Mouse (Mus musculus): ENCODE measurements around the gene Ipo8. TPM values are rescaled to one million over a fixed set of nuclear protein-coding genes. Genes with fewer than 3 reads are reported as not detected.

Ipo8 gene
- polyA plus RNA-seq, 1 experiment from 2014 or later, result 34.1 TPM

DNA sequence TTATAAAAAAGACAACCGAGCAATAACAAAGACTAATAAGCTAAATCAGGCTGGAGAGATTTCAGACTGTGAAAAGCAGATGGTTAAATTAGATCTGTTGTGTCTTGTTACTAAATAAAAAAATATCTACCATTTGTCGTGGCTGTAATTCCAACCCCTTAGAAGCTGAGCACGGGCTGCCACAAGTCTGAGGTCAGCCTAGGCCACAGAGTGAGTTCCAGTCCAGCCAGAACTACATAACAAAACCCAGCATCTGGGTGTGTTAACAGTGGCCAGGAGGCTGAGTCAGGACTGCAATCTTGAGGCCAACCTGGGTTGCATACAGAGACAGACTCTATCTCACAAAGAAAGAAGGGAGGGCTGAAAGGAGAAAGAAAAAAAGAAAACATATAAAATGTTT is 59.8 kb downstream of the Ipo8 start:
- H3K27me3 ChIP-seq (ENCODE audit: control insufficient read depth, insufficient read depth, low read length), result no peaks in the 10 kb centered on the region
- no peak overlapping the region for H3K27ac ChIP-seq (ENCODE audit: low read depth, low read length)
- WGBS, result 84% methylated on average over 3 of the region's 3 CpGs
- no peaks in the 10 kb centered on the region for H3K4me1 ChIP-seq (replicated peaks; ENCODE audit: control insufficient read depth, insufficient read depth, low read length)
- no peaks in the 10 kb centered on the region for H3K9me3 ChIP-seq (ENCODE audit: control insufficient read depth, low read length)
- H3K4me2 ChIP-seq (ENCODE audit: low read depth, low read length, severe bottlenecking), result no peak overlapping the region
- DNase-seq (ENCODE audit: low spot score), result no peak
- no peak overlapping the region for H3K4me3 ChIP-seq (ENCODE audit: low read depth, low read length)
- H3K36me3 ChIP-seq (ENCODE audit: control insufficient read depth, insufficient read depth, low read length), result no peaks in the 10 kb centered on the region; the same call in 1 of the 2 replicates
- H3K9ac ChIP-seq (ENCODE audit: low read length), result no peak overlapping the region
- no peak for ATAC-seq (replicated peaks; ENCODE audit: low FRiP score)

DNA sequence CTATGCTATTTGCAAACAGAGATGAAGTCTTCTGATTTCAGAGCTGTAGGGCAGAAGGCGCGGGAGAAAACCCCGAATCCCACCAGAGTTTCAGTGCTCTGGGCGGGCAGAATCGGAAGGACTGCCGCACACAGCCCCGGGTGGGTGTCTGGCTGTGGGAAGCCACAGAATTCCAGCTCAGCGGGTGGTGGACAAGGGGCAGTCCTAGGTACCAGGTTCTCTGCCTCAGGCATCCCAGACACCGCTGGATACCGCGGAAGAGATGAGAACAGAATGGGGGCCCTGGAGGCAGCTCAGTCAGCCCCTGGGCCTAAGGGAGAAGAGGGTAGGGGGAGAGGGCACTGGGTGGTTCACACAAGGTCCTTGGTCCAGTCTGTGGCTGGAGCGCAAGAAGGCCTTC is 62.8 kb downstream of the Ipo8 start:
- ATAC-seq (replicated peaks; ENCODE audit: low FRiP score) (peak; percentile 39; the same call in 1 of the 2 replicates), DNase-seq (ENCODE audit: low spot score) (no peak)
- H3K4me2 ChIP-seq (ENCODE audit: low read depth, low read length, severe bottlenecking), result no peak overlapping the region
- H3K9me3 ChIP-seq (ENCODE audit: control insufficient read depth, low read length), result no peaks in the 10 kb centered on the region
- no peaks in the 10 kb centered on the region for H3K36me3 ChIP-seq (ENCODE audit: control insufficient read depth, insufficient read depth, low read length)
- no peak overlapping the region for H3K27ac ChIP-seq (ENCODE audit: low read depth, low read length)
- no peaks in the 10 kb centered on the region for H3K4me1 ChIP-seq (replicated peaks; ENCODE audit: control insufficient read depth, insufficient read depth, low read length)
- no peaks in the 10 kb centered on the region for H3K27me3 ChIP-seq (ENCODE audit: control insufficient read depth, insufficient read depth, low read length)
- 85% methylated on average over 12 of the region's 12 CpGs for WGBS
- no peak overlapping the region for H3K4me3 ChIP-seq (ENCODE audit: low read depth, low read length)
- no peak overlapping the region for H3K9ac ChIP-seq (ENCODE audit: low read length)

DNA sequence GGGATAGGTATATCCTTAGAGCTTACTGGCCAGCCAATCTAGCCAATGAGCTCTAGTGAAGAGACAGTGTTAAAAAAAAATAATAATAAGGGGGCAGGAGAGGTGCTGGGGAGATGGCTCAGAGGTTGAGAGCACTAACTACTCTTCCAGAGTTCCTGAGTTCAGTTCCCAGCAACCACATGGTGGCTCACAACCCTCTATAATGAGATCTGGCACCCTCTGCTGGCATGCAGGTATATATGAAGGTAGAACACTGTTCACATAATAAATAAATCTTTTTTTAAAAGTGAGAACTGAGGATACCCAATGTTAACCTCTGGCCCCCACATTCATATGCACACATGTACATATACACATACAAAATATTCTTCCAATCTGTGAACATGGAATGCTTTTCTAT is 64.0 kb downstream of the Ipo8 start:
- H3K27me3 ChIP-seq (ENCODE audit: control insufficient read depth, insufficient read depth, low read length), result no peaks in the 10 kb centered on the region
- no peak for DNase-seq (ENCODE audit: low spot score)
- H3K4me2 ChIP-seq (ENCODE audit: low read depth, low read length, severe bottlenecking), result no peak overlapping the region
- H3K36me3 ChIP-seq (ENCODE audit: control insufficient read depth, insufficient read depth, low read length), result no peaks in the 10 kb centered on the region
- no peak overlapping the region for H3K4me3 ChIP-seq (ENCODE audit: low read depth, low read length)
- ATAC-seq (replicated peaks; ENCODE audit: low FRiP score), result no peak
- no peak overlapping the region for H3K9ac ChIP-seq (ENCODE audit: low read length)
- H3K9me3 ChIP-seq (ENCODE audit: control insufficient read depth, low read length), result no peaks in the 10 kb centered on the region
- H3K27ac ChIP-seq (ENCODE audit: low read depth, low read length), result no peak overlapping the region
- no peaks in the 10 kb centered on the region for H3K4me1 ChIP-seq (replicated peaks; ENCODE audit: control insufficient read depth, insufficient read depth, low read length)

DNA sequence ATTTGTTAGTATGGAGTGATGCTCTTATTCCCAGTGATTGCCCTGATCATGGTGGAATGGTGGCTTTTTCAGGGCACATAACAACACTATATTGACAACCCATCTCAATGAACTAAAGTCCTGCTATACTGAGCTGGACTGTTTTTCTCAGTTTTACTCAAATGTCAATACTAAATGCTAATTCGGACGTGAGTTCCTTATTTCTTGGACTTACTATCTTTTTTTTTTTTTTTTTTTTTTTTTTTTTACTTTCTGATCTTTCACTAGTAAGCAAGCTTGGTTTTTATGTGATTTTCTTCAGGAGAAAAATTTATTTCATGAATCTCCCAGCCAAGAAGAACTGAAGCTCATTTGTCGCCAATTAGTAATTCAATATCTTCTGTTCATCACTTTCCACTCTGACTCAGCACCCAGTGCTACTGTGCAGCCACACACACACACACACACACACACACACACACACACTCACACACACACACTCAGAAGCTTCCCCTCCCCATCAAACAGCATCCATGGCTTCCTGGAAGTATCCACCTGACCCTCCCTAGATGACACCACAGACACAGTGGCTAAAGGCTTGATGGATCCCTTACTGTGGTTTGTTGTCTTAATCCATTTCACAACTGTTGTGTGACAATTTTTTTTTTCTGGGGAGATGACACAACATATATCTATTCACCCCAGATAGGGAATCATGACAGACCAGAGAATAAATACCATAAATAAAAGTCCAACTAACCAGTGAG is 69.1 kb downstream of the Ipo8 start:
- Histone ChIP-seq H3K4me2 (ENCODE audit: low read depth, low read length, severe bottlenecking) (no peak overlapping the region), H3K4me1 (replicated peaks; ENCODE audit: control insufficient read depth, insufficient read depth, low read length) (no peaks in the 10 kb centered on the region), H3K36me3 (ENCODE audit: control insufficient read depth, insufficient read depth, low read length) (no peaks in the 10 kb centered on the region), H3K4me3 (ENCODE audit: low read depth, low read length) (no peak overlapping the region), H3K27ac (ENCODE audit: low read depth, low read length) (no peak overlapping the region), H3K27me3 (ENCODE audit: control insufficient read depth, insufficient read depth, low read length) (no peaks in the 10 kb centered on the region), H3K9ac (ENCODE audit: low read length) (no peak overlapping the region), H3K9me3 (ENCODE audit: control insufficient read depth, low read length) (no peaks in the 10 kb centered on the region)
- ATAC-seq (replicated peaks; ENCODE audit: low FRiP score), result no peak
- WGBS, result 94% methylated on average over 3 of the region's 3 CpGs
- DNase-seq (ENCODE audit: low spot score), result no peak

DNA sequence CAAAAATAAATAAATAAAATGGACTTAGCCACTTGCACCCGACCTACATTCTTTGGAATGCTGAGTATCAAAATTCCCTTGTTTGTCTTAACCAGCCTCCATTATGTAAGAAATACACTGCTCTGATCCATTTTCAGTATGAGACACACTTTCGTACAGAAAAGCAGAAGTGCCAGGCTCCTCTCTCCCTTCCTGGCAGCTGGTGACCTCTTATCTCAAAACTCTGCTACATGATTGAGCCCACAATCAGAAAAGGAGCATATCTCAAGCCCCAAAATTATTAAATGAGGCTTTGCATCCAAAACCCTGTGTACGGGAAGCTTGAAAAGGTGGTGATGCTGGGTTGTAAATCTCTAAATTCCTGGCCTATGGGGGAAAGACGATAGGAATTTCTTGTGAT is 69.8 kb downstream of the Ipo8 start:
- Histone ChIP-seq H3K27me3 (ENCODE audit: control insufficient read depth, insufficient read depth, low read length) (no peaks in the 10 kb centered on the region), H3K36me3 (ENCODE audit: control insufficient read depth, insufficient read depth, low read length) (no peaks in the 10 kb centered on the region), H3K9ac (ENCODE audit: low read length) (no peak overlapping the region), H3K27ac (ENCODE audit: low read depth, low read length) (no peak overlapping the region), H3K9me3 (ENCODE audit: control insufficient read depth, low read length) (no peaks in the 10 kb centered on the region), H3K4me2 (ENCODE audit: low read depth, low read length, severe bottlenecking) (no peak overlapping the region), H3K4me1 (replicated peaks; ENCODE audit: control insufficient read depth, insufficient read depth, low read length) (no peaks in the 10 kb centered on the region), H3K4me3 (ENCODE audit: low read depth, low read length) (no peak overlapping the region)
- DNase-seq (ENCODE audit: low spot score) (no peak), ATAC-seq (replicated peaks; ENCODE audit: low FRiP score) (no peak)
- WGBS, result 87% methylated on average over 4 of the region's 4 CpGs

DNA sequence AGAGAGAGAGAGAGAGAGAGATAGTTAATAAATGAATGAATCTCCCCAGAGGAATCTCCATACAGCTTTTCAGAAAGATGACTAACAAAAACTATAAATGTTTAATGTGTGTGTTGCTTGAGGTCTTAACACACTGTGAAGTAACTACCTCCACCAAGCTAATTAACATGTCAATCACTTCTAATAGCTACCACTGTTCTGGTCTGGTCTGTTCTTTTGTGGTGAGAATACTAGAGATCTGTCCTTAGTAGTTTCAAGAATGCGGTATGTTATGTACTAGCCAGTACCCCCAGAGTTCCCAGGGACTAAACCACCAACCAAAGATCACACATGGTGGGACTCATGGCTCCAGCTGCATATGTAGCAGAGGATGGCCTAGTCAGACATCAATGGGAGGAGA is 74.7 kb downstream of the Ipo8 start:
- ATAC-seq (replicated peaks; ENCODE audit: low FRiP score) (no peak), DNase-seq (ENCODE audit: low spot score) (no peak)
- H3K4me3 ChIP-seq (ENCODE audit: low read depth, low read length), result no peak overlapping the region
- WGBS, result 88% methylated on average over 1 of the region's 1 CpGs
- H3K27me3 ChIP-seq (ENCODE audit: control insufficient read depth, insufficient read depth, low read length), result no peaks in the 10 kb centered on the region
- H3K4me2 ChIP-seq (ENCODE audit: low read depth, low read length, severe bottlenecking), result no peak overlapping the region
- no peaks in the 10 kb centered on the region for H3K9me3 ChIP-seq (ENCODE audit: control insufficient read depth, low read length)
- no peaks in the 10 kb centered on the region for H3K36me3 ChIP-seq (ENCODE audit: control insufficient read depth, insufficient read depth, low read length)
- no peak overlapping the region for H3K9ac ChIP-seq (ENCODE audit: low read length)
- no peak overlapping the region for H3K27ac ChIP-seq (ENCODE audit: low read depth, low read length)
- no peaks in the 10 kb centered on the region for H3K4me1 ChIP-seq (replicated peaks; ENCODE audit: control insufficient read depth, insufficient read depth, low read length)

DNA sequence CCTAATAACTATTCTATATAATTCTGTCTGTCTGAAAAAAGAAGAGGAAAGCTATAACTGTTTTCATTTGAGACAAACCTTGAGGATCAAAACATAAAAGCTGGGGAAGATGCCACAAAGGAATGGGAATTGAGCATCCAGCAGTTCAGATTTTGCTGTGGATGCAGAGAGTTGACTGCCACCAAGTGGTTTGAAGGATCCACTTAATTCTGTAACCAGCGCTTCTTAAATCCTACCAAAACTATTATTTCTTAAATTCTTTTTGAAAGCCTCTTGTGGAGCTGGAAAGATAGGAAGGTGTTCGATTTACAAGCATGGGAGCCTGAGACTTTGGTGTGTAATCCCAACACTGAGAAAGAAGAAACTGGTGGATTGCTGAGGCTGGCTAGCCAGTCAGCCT is 79.9 kb downstream of the Ipo8 start:
- Histone ChIP-seq H3K27me3 (ENCODE audit: control insufficient read depth, insufficient read depth, low read length) (no peaks in the 10 kb centered on the region), H3K4me2 (ENCODE audit: low read depth, low read length, severe bottlenecking) (no peak overlapping the region), H3K9me3 (ENCODE audit: control insufficient read depth, low read length) (no peaks in the 10 kb centered on the region), H3K9ac (ENCODE audit: low read length) (no peak overlapping the region), H3K27ac (ENCODE audit: low read depth, low read length) (no peak overlapping the region), H3K4me1 (replicated peaks; ENCODE audit: control insufficient read depth, insufficient read depth, low read length) (no peaks in the 10 kb centered on the region), H3K36me3 (ENCODE audit: control insufficient read depth, insufficient read depth, low read length) (no peaks in the 10 kb centered on the region), H3K4me3 (ENCODE audit: low read depth, low read length) (no peak overlapping the region)
- DNase-seq (ENCODE audit: low spot score) (no peak), ATAC-seq (replicated peaks; ENCODE audit: low FRiP score) (no peak)
- WGBS, result 86% methylated on average over 2 of the region's 2 CpGs

DNA sequence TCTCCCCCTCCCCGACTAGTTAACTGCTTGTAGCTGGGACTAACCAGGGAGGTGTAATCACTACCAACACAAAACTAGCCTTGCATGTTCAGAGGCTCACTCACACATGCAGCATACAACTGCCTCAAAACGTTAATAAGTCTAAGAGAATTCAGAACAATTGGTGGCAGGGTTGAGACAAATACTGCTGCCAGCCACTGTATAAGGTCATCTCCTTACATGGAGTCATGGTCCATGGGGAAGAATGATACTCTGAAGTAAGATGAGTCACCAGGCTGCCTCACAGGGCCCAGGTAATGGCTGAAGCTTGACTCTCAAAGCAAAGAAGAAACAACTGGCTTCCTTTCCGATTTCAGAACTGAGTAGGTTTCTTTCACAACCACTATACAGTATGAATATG is 81.1 kb downstream of the Ipo8 start:
- Histone ChIP-seq H3K36me3 (ENCODE audit: control insufficient read depth, insufficient read depth, low read length) (no peaks in the 10 kb centered on the region), H3K9me3 (ENCODE audit: control insufficient read depth, low read length) (no peaks in the 10 kb centered on the region), H3K27me3 (ENCODE audit: control insufficient read depth, insufficient read depth, low read length) (no peaks in the 10 kb centered on the region), H3K4me3 (ENCODE audit: low read depth, low read length) (no peak overlapping the region), H3K9ac (ENCODE audit: low read length) (no peak overlapping the region), H3K4me2 (ENCODE audit: low read depth, low read length, severe bottlenecking) (no peak overlapping the region), H3K4me1 (replicated peaks; ENCODE audit: control insufficient read depth, insufficient read depth, low read length) (no peaks in the 10 kb centered on the region), H3K27ac (ENCODE audit: low read depth, low read length) (no peak overlapping the region)
- ATAC-seq (replicated peaks; ENCODE audit: low FRiP score) (no peak), DNase-seq (ENCODE audit: low spot score) (no peak)
- WGBS, result 89% methylated on average over 3 of the region's 3 CpGs

DNA sequence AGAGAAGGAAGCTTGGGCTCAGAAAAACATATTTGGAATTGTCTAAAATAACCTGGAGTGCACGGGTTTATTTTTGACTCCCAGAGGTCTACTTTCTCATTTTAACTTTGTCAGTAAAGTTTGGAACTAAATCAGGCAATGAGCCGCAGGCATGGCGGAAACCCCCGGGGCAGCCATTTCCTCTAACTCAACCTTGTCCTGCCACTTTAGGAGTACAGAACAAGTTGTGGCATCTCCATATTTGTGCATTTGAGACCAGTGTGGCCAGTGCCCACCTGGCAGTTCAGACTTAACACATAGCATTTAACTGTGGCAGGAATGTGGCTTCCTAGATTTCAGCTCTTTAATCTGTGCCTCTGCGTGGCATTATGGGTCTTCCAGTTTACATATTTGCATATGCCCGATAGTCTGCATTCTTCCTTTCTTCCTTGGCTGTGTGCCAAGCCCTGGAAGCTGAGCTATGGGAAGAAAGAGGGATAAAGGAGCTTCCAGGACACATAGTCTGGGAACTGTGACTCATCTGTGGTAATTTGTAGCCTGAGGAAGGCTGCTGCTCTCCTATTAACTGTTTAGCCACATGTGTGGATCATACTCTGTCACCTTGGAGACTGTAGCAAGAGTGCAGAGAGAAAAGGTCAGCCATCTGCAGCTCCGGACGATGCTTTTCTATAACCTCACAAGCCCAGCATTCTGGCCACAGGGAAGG is 90.6 kb downstream of the Ipo8 start:
- WGBS, result 79% methylated on average over 8 of the region's 8 CpGs
- no peak overlapping the region for H3K4me3 ChIP-seq (ENCODE audit: low read depth, low read length)
- H3K36me3 ChIP-seq (ENCODE audit: control insufficient read depth, insufficient read depth, low read length), result no peaks in the 10 kb centered on the region
- ATAC-seq (replicated peaks; ENCODE audit: low FRiP score) (no peak), DNase-seq (ENCODE audit: low spot score) (no peak)
- no peak overlapping the region for H3K9ac ChIP-seq (ENCODE audit: low read length)
- no peak overlapping the region for H3K4me2 ChIP-seq (ENCODE audit: low read depth, low read length, severe bottlenecking)
- no peaks in the 10 kb centered on the region for H3K9me3 ChIP-seq (ENCODE audit: control insufficient read depth, low read length)
- no peaks in the 10 kb centered on the region for H3K27me3 ChIP-seq (ENCODE audit: control insufficient read depth, insufficient read depth, low read length)
- H3K27ac ChIP-seq (ENCODE audit: low read depth, low read length), result no peak overlapping the region
- no peaks in the 10 kb centered on the region for H3K4me1 ChIP-seq (replicated peaks; ENCODE audit: control insufficient read depth, insufficient read depth, low read length)

Data from forebrain, embryonic 11.5 days (tissue).